Mouse (Mus musculus): ENCODE measurements at regions not wholly inside any gene's neighbourhood (a gene's known extent, or its start where the extent isn't known, plus 50 kb on each side); places are given as distances from the start of the nearest gene placed in this dataset.

GRCm38 (mm10) chr13:103392581-103392980, 58.3 kb upstream of the Mast4 start:
- TF ChIP-seq CTCF (IDR thresholded peaks at IDR 0.05; ENCODE audit: control insufficient read depth, insufficient read depth, insufficient read length) (no peak), MAX (IDR thresholded peaks at IDR 0.05) (no peak), MYOG (IDR thresholded peaks at IDR 0.05; ENCODE audit: control insufficient read depth, extremely low read depth, insufficient read length) (no peak)
